Mouse (Mus musculus): ENCODE data around the gene Kcnk10. TPM values are rescaled to one million over a fixed set of nuclear protein-coding genes. Genes with fewer than 3 reads are reported as not detected.

Gene Kcnk10
- polyA plus RNA-seq, 1 experiment from 2014 or later, result not detected

GRCm38 (mm10) chr12:98471232-98471631, 106.9 kb downstream of the Kcnk10 start:
- Histone ChIP-seq H3K4me1 (ENCODE audit: control insufficient read depth, insufficient read depth, low read length) (no peaks in the 10 kb centered on the region), H3K27me3 (ENCODE audit: control insufficient read depth, insufficient read depth, low read length) (no peaks in the 10 kb centered on the region), H3K4me2 (ENCODE audit: low read depth, severe bottlenecking) (no peak overlapping the region), H3K36me3 (ENCODE audit: control insufficient read depth, insufficient read depth, low read length) (no peaks in the 10 kb centered on the region), H3K9me3 (ENCODE audit: control insufficient read depth, low read length) (no peaks in the 10 kb centered on the region), H3K4me3 (ENCODE audit: low read depth, low read length) (no peak overlapping the region), H3K9ac (ENCODE audit: low read length) (no peak overlapping the region), H3K27ac (replicated peaks; ENCODE audit: low read depth, low read length) (no peak overlapping the region)
- ATAC-seq (ENCODE audit: insufficient number of reproducible peaks, low FRiP score, low TSS enrichment, low read depth) (no peak), DNase-seq (ENCODE audit: low spot score) (no peak)
- WGBS, result 76% methylated on average over 5 of the region's 5 CpGs

GRCm38 (mm10) chr12:98470097-98470496, 108.0 kb downstream of the Kcnk10 start:
- WGBS, result 87% methylated on average over 3 of the region's 3 CpGs

GRCm38 (mm10) chr12:98467793-98468192, 110.3 kb downstream of the Kcnk10 start:
- ATAC-seq (ENCODE audit: insufficient number of reproducible peaks, low FRiP score, low TSS enrichment, low read depth), result no peak
- Histone ChIP-seq H3K9ac (ENCODE audit: low read length) (no peak overlapping the region), H3K36me3 (ENCODE audit: control insufficient read depth, insufficient read depth, low read length) (no peaks in the 10 kb centered on the region), H3K27ac (replicated peaks; ENCODE audit: low read depth, low read length) (no peak overlapping the region), H3K4me3 (ENCODE audit: low read depth, low read length) (no peak overlapping the region), H3K27me3 (ENCODE audit: control insufficient read depth, insufficient read depth, low read length) (no peaks in the 10 kb centered on the region), H3K4me2 (ENCODE audit: low read depth, severe bottlenecking) (no peak overlapping the region), H3K4me1 (ENCODE audit: control insufficient read depth, insufficient read depth, low read length) (no peaks in the 10 kb centered on the region), H3K9me3 (ENCODE audit: control insufficient read depth, low read length) (no peaks in the 10 kb centered on the region)
- no peak for DNase-seq (ENCODE audit: low spot score)
- 93% methylated on average over 4 of the region's 4 CpGs for WGBS

More at GRCm38 (mm10) chr12:98470097-98470496, 108.0 kb downstream of the Kcnk10 start:
- H3K36me3 ChIP-seq (ENCODE audit: control insufficient read depth, insufficient read depth, low read length), result no peaks in the 10 kb centered on the region
- no peak overlapping the region for H3K27ac ChIP-seq (replicated peaks; ENCODE audit: low read depth, low read length)
- H3K4me2 ChIP-seq (ENCODE audit: low read depth, severe bottlenecking), result no peak overlapping the region
- H3K9ac ChIP-seq (ENCODE audit: low read length), result no peak overlapping the region
- no peak for ATAC-seq (ENCODE audit: insufficient number of reproducible peaks, low FRiP score, low TSS enrichment, low read depth)
- H3K27me3 ChIP-seq (ENCODE audit: control insufficient read depth, insufficient read depth, low read length), result no peaks in the 10 kb centered on the region
- no peaks in the 10 kb centered on the region for H3K9me3 ChIP-seq (ENCODE audit: control insufficient read depth, low read length)
- H3K4me3 ChIP-seq (ENCODE audit: low read depth, low read length), result no peak overlapping the region
- H3K4me1 ChIP-seq (ENCODE audit: control insufficient read depth, insufficient read depth, low read length), result no peaks in the 10 kb centered on the region
- DNase-seq (ENCODE audit: low spot score), result no peak

- DNase-seq (ENCODE audit: low spot score) (peak; percentile 29), ATAC-seq (ENCODE audit: insufficient number of reproducible peaks, low FRiP score, low TSS enrichment, low read depth) (no peak)
- no peaks in the 10 kb centered on the region for H3K4me1 ChIP-seq (ENCODE audit: control insufficient read depth, insufficient read depth, low read length)
Measured at GRCm38 (mm10) chr12:98459889-98460288, 118.2 kb downstream of the Kcnk10 start.

GRCm38 (mm10) chr12:98458944-98459343, 119.2 kb downstream of the Kcnk10 start:
- Histone ChIP-seq H3K4me2 (ENCODE audit: low read depth, severe bottlenecking) (no peak overlapping the region), H3K27me3 (ENCODE audit: control insufficient read depth, insufficient read depth, low read length) (no peaks in the 10 kb centered on the region), H3K4me3 (ENCODE audit: low read depth, low read length) (no peak overlapping the region), H3K27ac (replicated peaks; ENCODE audit: low read depth, low read length) (no peak overlapping the region), H3K36me3 (ENCODE audit: control insufficient read depth, insufficient read depth, low read length) (no peaks in the 10 kb centered on the region), H3K4me1 (ENCODE audit: control insufficient read depth, insufficient read depth, low read length) (no peaks in the 10 kb centered on the region), H3K9ac (ENCODE audit: low read length) (no peak overlapping the region), H3K9me3 (ENCODE audit: control insufficient read depth, low read length) (no peaks in the 10 kb centered on the region)
- DNase-seq (ENCODE audit: low spot score), result no peak
- 93% methylated on average over 4 of the region's 4 CpGs for WGBS
- ATAC-seq (ENCODE audit: insufficient number of reproducible peaks, low FRiP score, low TSS enrichment, low read depth), result no peak

More at GRCm38 (mm10) chr12:98459889-98460288, 118.2 kb downstream of the Kcnk10 start:
- Histone ChIP-seq H3K9ac (ENCODE audit: low read length) (no peak overlapping the region), H3K36me3 (ENCODE audit: control insufficient read depth, insufficient read depth, low read length) (no peaks in the 10 kb centered on the region), H3K27me3 (ENCODE audit: control insufficient read depth, insufficient read depth, low read length) (no peaks in the 10 kb centered on the region), H3K9me3 (ENCODE audit: control insufficient read depth, low read length) (no peaks in the 10 kb centered on the region), H3K4me3 (ENCODE audit: low read depth, low read length) (no peak overlapping the region), H3K27ac (replicated peaks; ENCODE audit: low read depth, low read length) (no peak overlapping the region), H3K4me2 (ENCODE audit: low read depth, severe bottlenecking) (no peak overlapping the region)
- 53% methylated on average over 3 of the region's 3 CpGs for WGBS

GRCm38 (mm10) chr12:98458516-98458915, 119.6 kb downstream of the Kcnk10 start:
- Histone ChIP-seq H3K9me3 (ENCODE audit: control insufficient read depth, low read length) (no peaks in the 10 kb centered on the region), H3K4me1 (ENCODE audit: control insufficient read depth, insufficient read depth, low read length) (no peaks in the 10 kb centered on the region), H3K9ac (ENCODE audit: low read length) (no peak overlapping the region), H3K4me3 (ENCODE audit: low read depth, low read length) (no peak overlapping the region), H3K36me3 (ENCODE audit: control insufficient read depth, insufficient read depth, low read length) (no peaks in the 10 kb centered on the region), H3K27ac (replicated peaks; ENCODE audit: low read depth, low read length) (no peak overlapping the region), H3K4me2 (ENCODE audit: low read depth, severe bottlenecking) (no peak overlapping the region), H3K27me3 (ENCODE audit: control insufficient read depth, insufficient read depth, low read length) (no peaks in the 10 kb centered on the region)
- ATAC-seq (ENCODE audit: insufficient number of reproducible peaks, low FRiP score, low TSS enrichment, low read depth) (no peak), DNase-seq (ENCODE audit: low spot score) (no peak)
- WGBS, result 84% methylated on average over 5 of the region's 5 CpGs

GRCm38 (mm10) chr12:98453161-98453560, 124.9 kb downstream of the Kcnk10 start:
- Histone ChIP-seq H3K4me1 (ENCODE audit: control insufficient read depth, insufficient read depth, low read length) (no peaks in the 10 kb centered on the region), H3K36me3 (ENCODE audit: control insufficient read depth, insufficient read depth, low read length) (no peaks in the 10 kb centered on the region), H3K27me3 (ENCODE audit: control insufficient read depth, insufficient read depth, low read length) (no peaks in the 10 kb centered on the region), H3K9me3 (ENCODE audit: control insufficient read depth, low read length) (no peaks in the 10 kb centered on the region), H3K4me3 (ENCODE audit: low read depth, low read length) (no peak overlapping the region), H3K4me2 (ENCODE audit: low read depth, severe bottlenecking) (no peak overlapping the region), H3K9ac (ENCODE audit: low read length) (no peak overlapping the region), H3K27ac (replicated peaks; ENCODE audit: low read depth, low read length) (no peak overlapping the region)
- 89% methylated on average over 17 of the region's 17 CpGs for WGBS
- no peak for ATAC-seq (ENCODE audit: insufficient number of reproducible peaks, low FRiP score, low TSS enrichment, low read depth)
- DNase-seq (ENCODE audit: low spot score), result no peak

- H3K4me3 ChIP-seq (ENCODE audit: low read depth, low read length), result no peak overlapping the region
- no peaks in the 10 kb centered on the region for H3K27me3 ChIP-seq (ENCODE audit: control insufficient read depth, insufficient read depth, low read length)
- H3K36me3 ChIP-seq (ENCODE audit: control insufficient read depth, insufficient read depth, low read length), result no peaks in the 10 kb centered on the region
- H3K4me1 ChIP-seq (ENCODE audit: control insufficient read depth, insufficient read depth, low read length), result no peaks in the 10 kb centered on the region
- WGBS, result 87% methylated on average over 7 of the region's 7 CpGs
- H3K4me2 ChIP-seq (ENCODE audit: low read depth, severe bottlenecking), result no peak overlapping the region
- no peak overlapping the region for H3K9ac ChIP-seq (ENCODE audit: low read length)
- ATAC-seq (ENCODE audit: insufficient number of reproducible peaks, low FRiP score, low TSS enrichment, low read depth) (no peak), DNase-seq (ENCODE audit: low spot score) (no peak)
- H3K9me3 ChIP-seq (ENCODE audit: control insufficient read depth, low read length), result no peaks in the 10 kb centered on the region
- H3K27ac ChIP-seq (replicated peaks; ENCODE audit: low read depth, low read length), result no peak overlapping the region
Measured at GRCm38 (mm10) chr12:98452646-98453045, 125.5 kb downstream of the Kcnk10 start.

GRCm38 (mm10) chr12:98445637-98446036, 132.5 kb downstream of the Kcnk10 start:
- no peaks in the 10 kb centered on the region for H3K4me1 ChIP-seq (ENCODE audit: control insufficient read depth, insufficient read depth, low read length)
- no peak overlapping the region for H3K9ac ChIP-seq (ENCODE audit: low read length)
- no peaks in the 10 kb centered on the region for H3K9me3 ChIP-seq (ENCODE audit: control insufficient read depth, low read length)
- no peak overlapping the region for H3K4me3 ChIP-seq (ENCODE audit: low read depth, low read length)
- ATAC-seq (ENCODE audit: insufficient number of reproducible peaks, low FRiP score, low TSS enrichment, low read depth) (no peak), DNase-seq (ENCODE audit: low spot score) (no peak)
- no peak overlapping the region for H3K27ac ChIP-seq (replicated peaks; ENCODE audit: low read depth, low read length)
- 78% methylated on average over 5 of the region's 5 CpGs for WGBS
- no peak overlapping the region for H3K4me2 ChIP-seq (ENCODE audit: low read depth, severe bottlenecking)
- no peaks in the 10 kb centered on the region for H3K27me3 ChIP-seq (ENCODE audit: control insufficient read depth, insufficient read depth, low read length)
- H3K36me3 ChIP-seq (ENCODE audit: control insufficient read depth, insufficient read depth, low read length), result no peaks in the 10 kb centered on the region

Data from limb, embryonic 11.5 days (tissue).